Mouse (Mus musculus) megakaryocyte progenitor cell, adult 5-6 weeks (primary cell): ENCODE measurements around the gene Raly. TPM values are rescaled to one million over a fixed set of nuclear protein-coding genes. Genes with fewer than 3 reads are reported as not detected.

Experiments used
- ATAC-seq: replicated peaks from 2 replicates; pipeline ENCODE4 v1.8.0; 2016; ENCODE audit warnings: mild to moderate bottlenecking, moderate TSS enrichment, inconsistent platforms; ENCODE audit not compliant: poor library complexity
- total RNA-seq, 2 experiments: library from RNA; stranded (forward) in 1 of 2; stranded (reverse) in 1 of 2; fragments of 157-497, 149-512 nt in 1 of 2; fragments of 200-1000 nt in 1 of 2; gene quantifications; 2 replicates each; pipeline versions ENCODE4 v1.2.3 to v1.2.4; 2015 to 2017

The Raly gene
- total RNA-seq, 2 experiments from 2014 or later = 110 to 183 TPM

- ATAC-seq = no peak
Measured at GRCm38 (mm10) chr2:154782856-154783650, 7.8 kb upstream of the Raly start.

GRCm38 (mm10) chr2:154785284-154785683, 5.6 kb upstream of the Raly start:
- ATAC-seq = no peak

GRCm38 (mm10) chr2:154786187-154786586, 4.7 kb upstream of the Raly start:
- peak; percentile 50 for ATAC-seq

- ATAC-seq = no peak
Measured at GRCm38 (mm10) chr2:154786776-154787175, 4.1 kb upstream of the Raly start.

- no peak for ATAC-seq
Measured at GRCm38 (mm10) chr2:154789381-154789780, 1.5 kb upstream of the Raly start.

- ATAC-seq = no peak
Measured at GRCm38 (mm10) chr2:154789977-154790655, 780 bp upstream of the Raly start.

- peak; percentile 38 for ATAC-seq
Measured at GRCm38 (mm10) chr2:154791661-154792642, 1.1 kb downstream of the Raly start.

GRCm38 (mm10) chr2:154803372-154803771, 12.5 kb downstream of the Raly start:
- no peak for ATAC-seq

- ATAC-seq = peak; percentile 55; the same call in 1 of the 2 replicates
Measured at GRCm38 (mm10) chr2:154803845-154804244, 12.9 kb downstream of the Raly start.

GRCm38 (mm10) chr2:154807689-154808088, 16.8 kb downstream of the Raly start:
- ATAC-seq = no peak

GRCm38 (mm10) chr2:154809107-154809762, 18.3 kb downstream of the Raly start:
- peak; percentile 17; the same call in 1 of the 2 replicates for ATAC-seq

GRCm38 (mm10) chr2:154810821-154811220, 19.9 kb downstream of the Raly start:
- no peak for ATAC-seq

- ATAC-seq = no peak
Measured at GRCm38 (mm10) chr2:154813426-154813825, 22.5 kb downstream of the Raly start.

GRCm38 (mm10) chr2:154817089-154817488, 26.2 kb downstream of the Raly start:
- ATAC-seq = no peak

GRCm38 (mm10) chr2:154817788-154818187, 26.9 kb downstream of the Raly start:
- peak; percentile 66 for ATAC-seq

- ATAC-seq = no peak
Measured at GRCm38 (mm10) chr2:154818599-154818998, 27.7 kb downstream of the Raly start.

GRCm38 (mm10) chr2:154820346-154820745, 29.4 kb downstream of the Raly start:
- ATAC-seq = no peak

- ATAC-seq = no peak
Measured at GRCm38 (mm10) chr2:154826054-154826538, 35.2 kb downstream of the Raly start.

- no peak for ATAC-seq
Measured at GRCm38 (mm10) chr2:154827521-154827920, 36.6 kb downstream of the Raly start.

- peak; percentile 50; the same call in 1 of the 2 replicates for ATAC-seq
Measured at GRCm38 (mm10) chr2:154832471-154832870, 41.6 kb downstream of the Raly start.
